Mouse (Mus musculus) cerebellum, adult 11-12 months (tissue): ENCODE measurements around the gene Klf9.
A peak's percentile ranks its signal among the peaks of the same experiment; 100 is the strongest.

Experiments
- DNase-seq: peaks from one replicate; pipeline ENCODE4 v3.0.0; 2022

Gene Klf9

GRCm38 (mm10) chr19:23141391-23142281 is 610 bp downstream of the Klf9 start:
- DNase-seq, result peak; percentile 88

- peak; percentile 62 for DNase-seq
Observed at GRCm38 (mm10) chr19:23142427-23143073, 1.5 kb downstream of the Klf9 start.

- no peak for DNase-seq
Observed at GRCm38 (mm10) chr19:23143074-23143445, 2.0 kb downstream of the Klf9 start.

GRCm38 (mm10) chr19:23143541-23143940 is 2.5 kb downstream of the Klf9 start:
- peak; percentile 62 for DNase-seq

DNA sequence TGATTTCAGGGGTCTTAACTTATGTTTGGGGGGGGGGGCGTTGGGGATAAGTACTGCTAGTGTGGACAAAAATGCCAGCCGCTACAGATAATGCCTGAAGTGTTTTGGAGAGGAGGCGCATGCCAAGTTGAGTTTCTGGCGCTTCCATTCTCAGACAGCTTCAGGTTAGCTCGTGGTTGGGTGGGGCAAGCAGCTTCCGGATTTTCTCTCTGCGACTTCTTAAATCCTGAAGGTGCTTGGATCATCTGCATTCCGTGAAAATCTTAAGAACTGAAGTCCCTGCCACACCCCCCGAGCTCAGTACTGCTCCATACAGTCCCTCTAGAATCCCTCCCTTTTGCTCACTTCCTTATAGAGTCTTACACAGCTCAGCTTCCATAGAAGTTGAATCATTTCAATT is 3.0 kb downstream of the Klf9 start:
- DNase-seq, result peak; percentile 50

DNA sequence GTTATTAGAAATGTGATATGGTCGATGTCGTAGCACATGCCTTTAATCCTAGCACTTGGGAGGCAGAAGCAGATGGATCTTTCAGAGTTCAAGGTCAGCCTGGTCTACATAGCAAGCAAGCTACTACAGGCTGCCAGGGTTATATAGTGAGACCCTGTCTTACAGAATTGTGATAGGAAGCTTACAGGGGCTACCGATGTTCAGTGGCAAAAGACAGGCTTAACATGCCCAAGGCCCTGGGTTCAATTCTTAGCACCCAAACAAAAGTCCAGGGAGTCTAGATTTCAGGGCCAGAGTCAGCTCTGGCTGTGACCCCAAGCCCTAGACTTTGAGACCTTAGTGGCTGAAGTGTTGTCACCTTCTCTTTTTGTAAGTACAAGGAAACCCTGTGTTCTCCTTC is 4.1 kb downstream of the Klf9 start:
- no peak for DNase-seq

GRCm38 (mm10) chr19:23145575-23145974 is 4.5 kb downstream of the Klf9 start:
- DNase-seq, result peak; percentile 28

DNA sequence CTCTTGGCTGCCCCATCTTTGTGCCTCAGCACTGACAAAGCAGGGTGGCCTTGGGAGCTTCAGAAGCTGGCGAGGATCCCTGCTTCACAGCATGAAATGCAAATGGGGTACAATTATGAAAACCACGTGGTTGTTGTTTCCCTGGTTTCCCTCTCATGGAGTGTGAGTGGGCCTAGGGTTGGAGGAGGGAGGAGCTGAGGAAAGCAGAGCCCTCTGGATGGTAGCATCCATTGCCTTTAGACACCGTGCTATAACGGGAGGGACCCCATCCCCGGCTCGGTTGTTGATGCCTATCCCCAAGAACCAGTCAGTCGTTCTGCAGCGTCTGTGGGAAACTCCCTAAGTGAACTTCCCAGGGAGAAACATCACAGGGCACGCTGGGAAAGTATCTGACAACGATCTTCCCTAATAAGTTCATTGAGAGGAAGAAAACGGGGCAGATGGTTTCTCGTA is 5.4 kb downstream of the Klf9 start:
- DNase-seq, result peak; percentile 73

DNA sequence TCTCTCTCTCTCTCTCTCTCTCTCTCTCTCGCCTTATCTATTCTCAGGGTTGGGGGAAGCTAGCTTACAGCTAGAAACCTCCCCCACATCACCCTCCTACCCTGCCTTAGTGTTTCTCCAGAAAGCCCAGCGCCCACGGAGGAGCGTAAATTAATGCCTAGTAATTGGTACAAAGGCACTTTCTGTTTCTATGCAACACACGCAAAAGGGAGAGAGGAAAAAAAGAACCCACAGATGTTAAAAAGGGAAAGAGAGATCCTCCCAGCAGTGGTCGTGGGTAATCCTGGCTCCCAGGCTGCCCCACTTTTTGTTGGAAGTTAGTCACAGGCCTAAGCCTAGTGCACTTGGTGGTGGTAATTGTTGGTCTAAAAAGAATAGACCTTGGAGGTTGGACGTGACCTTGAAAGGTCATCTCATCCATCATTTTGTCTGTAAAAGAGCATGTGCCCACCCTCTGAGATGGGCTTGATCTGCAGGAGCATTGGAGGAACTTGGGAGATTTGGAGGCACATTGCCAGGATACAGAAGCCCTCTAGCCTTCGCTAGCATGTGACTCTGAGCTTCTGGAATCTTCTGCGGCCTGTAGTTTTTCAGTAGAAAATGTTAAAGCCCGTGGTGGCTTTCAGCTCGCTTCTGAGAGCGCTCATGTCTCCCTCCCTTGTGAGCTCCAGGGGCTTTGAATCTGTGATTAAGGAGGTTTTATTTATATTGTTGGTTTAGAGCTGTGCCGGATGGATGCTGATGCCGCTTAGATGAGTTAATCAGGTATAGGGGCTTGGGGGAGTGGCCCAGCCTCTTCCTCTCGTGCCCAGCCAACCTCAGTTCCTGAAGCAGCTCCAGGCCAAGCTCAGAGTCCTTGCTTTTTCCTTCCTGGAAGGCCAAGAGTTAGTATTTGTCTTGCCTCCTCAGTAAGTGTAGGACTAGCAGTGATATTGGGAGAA is 6.3 kb downstream of the Klf9 start:
- peak; percentile 48 for DNase-seq

DNA sequence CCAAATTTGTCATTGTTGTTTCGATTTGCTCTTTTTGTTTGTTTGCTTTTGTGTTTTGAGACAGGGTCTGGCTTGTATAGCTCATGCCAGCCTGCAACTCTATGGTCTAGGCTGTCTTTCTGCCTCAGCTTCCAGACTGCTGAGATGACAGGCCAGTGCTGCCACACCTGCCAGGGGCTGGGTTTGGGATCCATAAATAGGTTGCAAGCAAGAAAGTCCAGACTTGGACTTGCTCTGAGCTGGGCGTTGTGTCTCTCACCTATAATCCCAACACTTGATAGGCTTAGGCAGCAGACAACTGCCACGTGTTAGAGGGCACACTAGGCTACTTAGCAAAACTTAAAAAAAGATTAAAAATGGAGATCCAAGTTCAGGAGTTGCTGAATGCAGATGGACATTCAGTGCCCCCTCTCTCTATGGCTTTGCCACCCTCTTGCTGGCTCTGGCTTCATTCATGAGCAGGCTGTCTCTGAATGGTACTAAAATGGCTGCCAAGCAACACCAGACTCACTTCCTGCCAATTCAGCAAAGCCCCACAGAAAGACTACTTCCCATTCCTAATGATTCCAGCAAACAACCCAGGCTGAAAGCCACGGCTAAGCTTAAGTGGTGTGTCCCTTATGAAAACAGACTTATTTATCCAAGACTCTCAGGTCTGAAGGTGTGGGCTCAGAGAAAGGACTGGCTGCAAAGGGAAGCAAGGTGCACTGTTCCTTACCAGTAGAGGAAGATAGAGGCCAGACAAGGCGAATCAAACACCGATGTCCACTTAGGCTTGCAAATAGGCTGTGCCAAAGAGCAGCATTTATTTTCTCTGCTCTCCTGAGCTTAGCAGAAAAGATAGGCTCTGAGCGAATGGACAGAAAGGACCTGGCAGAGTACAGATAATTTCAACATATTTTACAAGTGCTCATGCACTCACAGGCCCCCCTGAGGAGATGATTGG is 8.7 kb downstream of the Klf9 start:
- DNase-seq, result peak; percentile 64

- DNase-seq, result peak; percentile 19
Observed at GRCm38 (mm10) chr19:23150556-23151265, 9.7 kb downstream of the Klf9 start.

DNA sequence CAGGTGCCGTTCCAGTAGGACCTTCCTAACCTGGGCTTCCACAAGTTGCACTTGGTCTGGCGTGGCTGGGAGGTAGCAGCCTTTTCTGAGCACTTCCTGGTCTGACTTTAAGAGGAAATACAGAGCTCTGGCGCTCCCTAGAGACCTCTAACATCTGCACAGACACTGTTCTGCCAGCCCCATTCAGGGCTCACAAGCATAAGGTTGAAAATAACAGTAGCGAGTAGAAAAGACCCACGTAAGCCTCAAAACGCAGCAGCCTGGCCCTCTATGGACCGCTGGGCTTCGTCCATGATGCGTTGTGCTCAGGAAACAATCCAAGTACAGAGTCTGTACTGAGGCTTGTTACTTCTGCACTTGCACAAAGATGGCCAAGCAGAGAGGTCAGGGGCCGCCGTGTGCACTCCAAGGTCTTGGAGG is 10.6 kb downstream of the Klf9 start:
- DNase-seq, result peak; percentile 32

DNA sequence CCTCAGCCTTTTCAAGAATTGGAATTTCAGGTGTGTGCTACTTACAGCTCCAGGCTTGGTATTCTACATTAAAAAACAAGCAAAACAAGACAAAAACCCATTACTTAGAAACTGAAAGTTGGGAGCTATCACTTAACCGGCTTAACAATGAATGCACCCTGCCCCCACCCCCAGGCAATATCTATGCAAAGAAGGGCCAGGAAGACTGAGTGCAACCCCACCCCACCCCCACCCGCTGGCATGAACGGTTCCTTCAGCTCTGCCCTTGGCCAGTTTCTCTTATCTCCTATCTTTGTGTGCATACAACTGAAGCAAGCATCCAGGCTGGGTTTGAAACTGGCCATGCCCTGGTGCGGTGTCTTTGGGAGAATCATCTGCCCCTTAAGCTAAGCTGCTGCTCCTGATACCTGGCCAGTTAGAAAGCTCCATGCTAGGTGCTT is 11.2 kb downstream of the Klf9 start:
- DNase-seq, result peak; percentile 23

DNA sequence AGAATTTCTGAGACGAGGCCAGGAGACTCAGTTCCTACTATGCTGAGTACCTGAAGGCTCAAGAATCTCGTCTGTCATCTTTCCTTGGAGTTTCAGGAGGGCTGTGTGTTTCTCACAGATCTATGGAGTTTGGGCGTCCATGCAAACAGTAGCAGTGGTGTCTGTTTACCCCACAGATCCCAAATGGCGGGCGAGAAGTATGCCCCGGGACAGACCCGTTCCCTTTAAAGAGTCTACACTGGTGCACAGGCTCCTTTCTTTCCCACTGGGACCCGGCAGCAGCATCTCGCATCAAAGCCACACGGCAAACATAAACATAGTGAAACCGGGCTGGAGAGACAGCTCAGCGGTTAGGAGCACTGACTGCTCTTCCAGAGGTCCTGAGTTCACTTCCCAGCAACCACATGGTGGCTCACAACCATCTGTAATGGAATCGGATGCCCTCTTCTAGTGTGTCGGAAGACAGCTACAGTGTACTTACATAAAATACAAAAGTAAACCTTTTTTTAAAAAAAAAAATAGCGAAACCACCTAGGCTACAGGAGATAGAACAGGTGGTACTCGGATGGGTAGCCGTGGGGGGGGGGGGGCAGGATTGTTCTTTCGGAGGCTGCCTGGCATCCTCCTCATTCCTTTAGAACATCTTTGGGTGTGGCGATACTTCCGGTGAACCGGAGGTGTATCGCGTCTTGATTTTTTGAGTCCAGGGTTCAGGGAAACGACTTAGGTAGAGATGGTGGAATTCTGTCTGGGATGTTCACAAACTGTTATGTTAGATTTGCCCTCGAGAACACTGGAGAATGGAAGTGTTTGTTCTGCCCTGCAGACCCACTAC is 12.0 kb downstream of the Klf9 start:
- DNase-seq, result peak; percentile 18

DNA sequence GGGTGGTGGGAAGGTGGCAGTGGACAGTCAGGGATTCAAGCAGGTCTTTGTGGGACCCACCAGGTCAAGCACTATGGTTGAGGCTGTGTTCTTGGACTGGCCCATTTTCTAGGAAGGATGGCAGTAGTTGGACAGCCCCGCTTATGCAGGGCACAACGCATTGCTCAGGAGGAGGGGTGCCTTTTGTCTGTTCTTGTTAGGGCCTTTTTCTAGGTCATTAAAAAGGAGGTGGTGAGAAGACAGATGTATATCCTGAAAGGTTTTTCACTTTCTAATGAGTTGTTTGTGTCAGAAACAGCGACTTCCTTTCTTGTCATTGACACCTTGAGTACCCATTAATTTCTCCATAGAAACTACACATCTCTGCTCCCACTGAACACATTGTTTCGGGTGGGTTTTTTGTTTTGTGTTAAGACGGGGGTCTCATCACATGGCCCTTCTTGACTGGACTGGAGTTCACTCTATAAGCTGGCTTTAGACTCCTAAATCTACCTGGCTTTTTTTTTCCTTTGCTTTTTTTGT is 12.6 kb downstream of the Klf9 start:
- peak; percentile 25 for DNase-seq

DNA sequence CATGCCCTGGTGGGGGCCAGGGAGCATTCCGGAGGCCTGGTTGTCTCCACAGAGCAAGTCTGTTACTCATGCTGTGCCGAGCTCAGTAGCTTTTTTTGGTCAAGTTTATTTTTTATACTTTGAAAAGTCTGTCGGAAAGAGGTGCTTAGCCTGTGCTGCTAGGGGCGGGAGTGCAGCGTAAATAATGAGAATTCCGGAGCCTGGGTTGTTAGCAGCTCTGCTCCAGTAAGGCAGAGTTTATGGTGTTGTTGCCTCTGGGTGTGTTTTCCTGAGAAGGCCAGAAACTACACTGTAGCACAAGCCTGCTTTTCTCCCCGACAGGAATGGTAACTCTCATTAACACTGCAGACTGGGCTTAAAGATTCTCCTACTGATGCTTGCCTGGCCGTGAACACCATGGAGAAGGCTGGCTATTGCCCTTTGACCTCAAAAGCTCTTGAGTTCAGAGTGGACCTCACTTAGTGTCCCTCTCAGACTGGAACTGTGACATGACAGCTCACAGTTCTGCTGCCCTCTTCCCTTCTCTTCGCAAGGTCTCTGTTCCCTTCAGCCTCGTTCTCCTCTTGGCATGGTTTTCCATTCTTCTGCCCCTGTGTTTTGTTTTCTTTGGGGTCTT is 18.9 kb downstream of the Klf9 start:
- peak; percentile 24 for DNase-seq

GRCm38 (mm10) chr19:23162387-23162809 is 21.4 kb downstream of the Klf9 start:
- peak; percentile 73 for DNase-seq

DNA sequence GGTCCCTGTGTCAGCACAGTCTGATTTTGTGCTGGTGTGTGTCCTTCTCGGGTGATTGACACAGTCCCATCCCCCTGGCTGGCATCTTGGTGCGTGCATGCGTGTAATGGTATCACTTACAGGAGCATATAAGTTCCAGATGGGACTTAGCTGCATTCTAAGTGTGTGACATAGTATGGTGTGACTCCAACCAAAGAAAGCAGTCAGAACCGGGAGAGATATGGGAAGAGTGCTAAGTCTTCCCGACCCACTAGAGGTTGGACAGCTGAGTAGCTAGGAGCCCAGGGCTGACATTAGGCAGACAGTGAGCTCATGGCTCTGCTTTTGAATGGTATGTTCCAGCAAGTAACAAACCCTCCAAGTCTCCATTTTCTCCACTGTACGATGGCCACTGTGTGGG is 21.9 kb downstream of the Klf9 start:
- peak; percentile 28 for DNase-seq

DNA sequence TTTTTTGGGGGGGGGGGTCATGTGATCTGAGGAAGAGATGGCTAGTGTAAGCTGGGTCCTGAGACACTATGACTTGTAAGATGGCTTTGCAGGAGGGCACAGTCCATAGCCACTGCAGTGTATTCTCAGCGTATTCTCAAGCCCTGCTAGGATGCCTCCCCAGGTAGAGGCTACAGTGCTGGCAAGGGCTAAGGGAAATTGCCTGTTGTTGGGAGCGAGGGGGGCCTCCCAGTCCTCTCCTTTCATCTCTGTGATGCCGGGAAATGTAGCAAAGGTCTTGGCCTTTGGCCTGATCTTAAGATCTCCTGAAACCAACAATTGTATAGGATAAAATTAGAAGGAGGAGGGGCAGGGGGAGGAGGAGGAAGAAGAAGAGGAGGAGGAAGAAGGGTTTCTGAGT is 22.3 kb downstream of the Klf9 start:
- peak; percentile 30 for DNase-seq
